Mouse (Mus musculus) adrenal gland (tissue): ENCODE measurements around the gene Phactr3.

Experiments used
- intact Hi-C: fragments of 180-260 bp; cut with DNase I; formaldehyde crosslinking; loops from one replicate; pipeline ENCODE4 v1.15.1; 2025

The Phactr3 gene

GRCm38 (mm10) chr2:178184862-178185261 is 66.1 kb downstream of the Phactr3 start:
- intact Hi-C loops: no loop called here

DNA sequence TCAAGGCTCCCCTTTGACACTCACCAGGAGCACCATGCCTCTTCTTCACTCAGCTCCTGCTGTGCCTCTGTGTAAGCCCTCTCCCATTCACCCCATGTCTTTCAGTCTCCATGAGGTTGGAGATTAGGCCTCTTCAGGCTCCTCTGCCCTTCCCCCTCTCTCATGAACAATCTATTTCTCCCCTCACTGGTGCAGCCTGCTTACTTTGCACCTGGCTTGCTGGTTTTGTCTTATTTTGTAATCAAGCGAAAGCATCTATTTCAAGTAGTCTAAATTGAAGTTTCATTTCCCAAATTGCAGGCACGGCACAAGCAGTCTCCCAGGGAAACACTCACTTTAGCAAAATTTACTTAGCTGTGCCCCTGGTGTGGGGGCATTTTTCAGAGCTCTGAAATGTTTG is 70.2 kb downstream of the Phactr3 start:
- intact Hi-C loops: no loop called here

GRCm38 (mm10) chr2:178192881-178193280 is 74.1 kb downstream of the Phactr3 start:
- intact Hi-C loops: no loop called here

DNA sequence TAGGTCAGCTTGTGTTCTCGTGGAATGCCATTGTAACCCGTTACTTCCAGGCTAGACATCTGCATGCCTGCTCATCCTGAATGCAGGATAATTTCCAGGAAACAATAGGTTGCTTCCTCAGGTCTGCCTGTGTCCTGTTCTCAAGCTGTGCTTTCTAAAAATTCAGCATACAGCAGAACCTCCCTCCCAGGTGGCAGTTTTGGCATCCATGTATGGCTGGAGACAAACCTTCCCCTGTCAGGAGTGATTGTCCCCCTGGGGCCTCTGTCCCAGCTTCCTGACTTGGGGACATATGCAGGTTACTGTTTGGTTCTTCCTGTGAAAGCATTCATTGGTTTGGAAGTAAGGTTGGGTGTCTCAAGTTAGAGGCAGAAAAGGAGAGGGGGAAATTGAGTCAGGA is 74.7 kb downstream of the Phactr3 start:
- intact Hi-C loops: no loop called here

- intact Hi-C loops: no loop called here
These were observed 76.1 kb downstream of the Phactr3 start for GRCm38 (mm10) chr2:178194908-178195307.

- intact Hi-C loops: no loop called here
These were observed 77.3 kb downstream of the Phactr3 start for GRCm38 (mm10) chr2:178196038-178196437.

GRCm38 (mm10) chr2:178197542-178197941 is 78.8 kb downstream of the Phactr3 start:
- intact Hi-C loops: no loop called here

GRCm38 (mm10) chr2:178204455-178204854 is 85.7 kb downstream of the Phactr3 start:
- intact Hi-C loops: no loop called here

DNA sequence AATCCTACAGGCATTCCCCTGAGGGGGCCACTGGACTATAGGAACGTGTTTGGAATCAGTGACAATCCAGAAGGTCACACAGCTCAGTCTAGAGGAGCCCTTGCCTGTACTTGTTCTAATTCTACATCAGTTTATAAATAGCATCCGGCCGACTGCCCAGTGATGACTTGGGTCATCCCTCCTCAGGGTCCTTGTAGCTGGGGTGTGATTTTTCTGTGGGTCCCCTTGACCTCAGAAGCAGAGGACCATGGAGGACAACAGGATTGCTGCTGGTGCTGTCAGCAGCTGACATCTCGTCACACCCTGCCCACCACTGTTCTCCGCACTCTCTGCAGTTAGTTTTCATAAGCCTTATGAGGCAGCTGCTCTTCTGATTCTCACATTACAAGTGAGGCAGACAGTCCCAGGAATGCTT is 89.4 kb downstream of the Phactr3 start:
- intact Hi-C loops: no loop called here

GRCm38 (mm10) chr2:178213826-178214225 is 95.1 kb downstream of the Phactr3 start:
- intact Hi-C loops: no loop called here

DNA sequence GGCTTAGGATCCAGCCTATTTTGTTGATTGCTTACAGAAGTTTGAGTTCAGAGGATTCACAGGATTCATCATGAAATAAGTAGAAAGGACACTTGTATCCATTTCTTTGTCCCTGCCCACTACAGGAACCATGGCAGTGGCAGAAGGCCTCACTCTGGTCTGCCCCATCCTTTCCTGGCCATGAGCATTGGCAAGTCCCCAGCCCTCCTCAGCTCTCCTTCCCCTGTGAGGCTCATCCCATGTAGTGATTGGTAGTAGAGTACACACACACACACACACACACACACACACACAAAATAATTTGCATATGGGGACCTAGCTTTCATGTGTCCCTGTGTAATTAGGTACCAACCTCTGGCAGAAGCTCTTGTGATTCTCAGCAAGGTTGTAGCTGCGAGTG is 95.8 kb downstream of the Phactr3 start:
- intact Hi-C loops: no loop called here

GRCm38 (mm10) chr2:178218461-178218860 is 99.7 kb downstream of the Phactr3 start:
- intact Hi-C loops: no loop called here

DNA sequence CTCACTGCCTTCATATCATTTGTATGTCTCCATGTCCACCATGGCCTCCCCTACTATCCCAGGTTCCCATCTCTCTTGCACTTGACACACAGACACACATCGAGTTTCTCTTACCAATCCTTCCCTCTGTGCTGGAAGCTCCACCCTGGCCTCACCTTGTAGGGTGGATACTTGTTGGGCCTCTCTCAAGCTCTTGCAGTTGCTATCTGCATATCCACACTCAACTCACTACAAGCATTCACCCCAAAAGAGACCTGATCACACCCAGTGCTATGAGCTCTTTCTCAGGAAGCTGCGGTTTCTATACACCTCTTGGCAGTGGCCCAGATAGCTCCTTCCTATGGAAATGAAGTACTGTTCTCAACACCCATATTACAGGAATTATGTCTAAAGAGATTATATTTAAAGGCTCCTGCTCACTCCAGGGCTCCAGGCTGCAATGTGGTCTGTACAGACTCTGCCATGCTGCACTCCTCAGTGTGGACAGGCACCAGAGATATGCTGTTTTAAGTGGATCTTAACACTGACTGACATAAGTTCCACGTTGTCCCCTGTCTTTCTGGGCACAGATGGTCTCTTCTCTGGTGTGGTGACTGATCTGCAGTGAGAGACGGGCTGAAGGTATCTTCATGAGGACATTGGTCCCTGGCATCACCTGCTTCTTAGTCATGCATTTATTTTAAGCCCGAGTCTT is 100.8 kb downstream of the Phactr3 start:
- intact Hi-C loops: no loop called here

GRCm38 (mm10) chr2:178220148-178220717 is 101.5 kb downstream of the Phactr3 start:
- intact Hi-C loops: no loop called here

- intact Hi-C loops: no loop called here
These were observed 102.2 kb downstream of the Phactr3 start for GRCm38 (mm10) chr2:178221003-178221402.

DNA sequence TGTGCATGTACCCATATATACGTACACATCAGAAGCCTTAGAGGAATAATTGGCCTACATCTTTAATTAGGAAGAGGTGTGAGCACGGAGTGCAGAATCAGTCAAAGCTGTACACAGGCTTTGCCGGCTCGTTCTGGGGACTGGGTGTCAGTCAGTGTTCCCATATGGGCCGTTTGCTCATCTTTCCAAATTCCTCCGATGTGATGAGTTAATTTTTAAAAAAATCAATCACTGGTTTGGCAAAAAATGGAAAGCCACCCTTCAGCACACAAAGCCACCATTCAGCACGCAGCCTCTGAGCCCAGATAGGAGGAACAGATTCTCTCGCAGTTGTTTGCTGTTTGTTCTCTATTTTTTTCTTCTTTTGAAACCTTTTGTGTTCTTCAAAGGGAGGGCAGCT is 110.5 kb downstream of the Phactr3 start:
- intact Hi-C loops: no loop called here

GRCm38 (mm10) chr2:178233487-178233886 is 114.7 kb downstream of the Phactr3 start:
- intact Hi-C loops: no loop called here

GRCm38 (mm10) chr2:178237056-178237455 is 118.3 kb downstream of the Phactr3 start:
- intact Hi-C loops: no loop called here

DNA sequence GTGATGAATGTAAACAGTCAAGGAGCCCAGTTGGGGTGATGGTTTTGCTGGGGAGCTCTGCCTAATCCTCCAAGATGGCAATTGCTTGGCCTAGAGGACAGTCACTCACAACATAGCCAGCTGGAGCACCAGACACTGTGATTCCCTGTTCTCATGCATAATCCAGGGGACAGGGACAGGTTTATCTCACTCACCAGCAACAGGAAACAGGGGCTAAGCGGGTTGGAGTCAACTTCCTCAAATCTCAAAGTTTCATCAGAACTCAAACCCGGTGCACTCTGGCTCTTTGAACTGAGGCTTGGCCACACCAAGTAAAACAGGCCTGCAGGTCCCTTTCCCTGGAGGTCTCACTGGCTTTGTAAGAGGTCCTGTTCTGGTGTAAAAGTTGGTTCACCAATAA is 119.7 kb downstream of the Phactr3 start:
- intact Hi-C loops: no loop called here

DNA sequence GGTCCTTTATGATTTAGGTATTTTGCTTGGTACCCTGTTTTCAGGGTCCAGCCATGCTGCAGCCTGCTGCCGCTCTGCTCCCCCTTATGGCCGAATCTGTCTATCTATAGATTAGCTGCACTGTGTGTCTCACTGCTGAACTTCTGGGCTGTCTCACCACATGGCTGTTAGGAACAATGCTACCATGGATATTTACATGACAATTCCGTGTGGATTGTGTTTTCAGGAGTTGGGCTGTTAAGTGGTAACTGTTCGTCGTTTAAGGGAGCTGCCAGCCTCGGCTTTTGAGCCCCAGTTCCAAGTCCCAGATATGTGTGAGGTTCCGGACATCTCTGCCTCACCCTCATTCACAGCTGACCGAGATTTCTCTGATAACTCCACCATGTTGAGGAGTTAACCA is 122.1 kb downstream of the Phactr3 start:
- intact Hi-C loops: no loop called here

GRCm38 (mm10) chr2:178241374-178241773 is 122.6 kb downstream of the Phactr3 start:
- intact Hi-C loops: no loop called here

DNA sequence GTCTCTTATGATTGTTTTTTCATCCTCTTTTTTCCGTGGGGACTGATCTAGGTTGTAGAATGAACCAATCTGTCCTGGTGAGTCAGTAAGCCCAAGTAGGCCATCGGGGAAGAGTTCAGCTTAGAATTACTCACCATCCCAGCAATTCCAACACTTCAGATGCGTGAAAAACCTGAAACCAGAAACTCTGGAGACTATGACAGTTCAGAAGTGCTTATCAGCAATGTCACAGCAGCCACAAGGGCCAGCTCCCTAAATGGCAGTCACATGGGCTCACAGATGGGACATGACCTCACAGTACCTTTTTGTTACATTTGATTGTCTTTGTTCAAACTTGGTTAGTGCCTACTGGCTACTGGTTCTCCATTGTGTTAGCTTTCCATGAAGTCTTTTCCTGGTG is 124.2 kb downstream of the Phactr3 start:
- intact Hi-C loops: no loop called here

DNA sequence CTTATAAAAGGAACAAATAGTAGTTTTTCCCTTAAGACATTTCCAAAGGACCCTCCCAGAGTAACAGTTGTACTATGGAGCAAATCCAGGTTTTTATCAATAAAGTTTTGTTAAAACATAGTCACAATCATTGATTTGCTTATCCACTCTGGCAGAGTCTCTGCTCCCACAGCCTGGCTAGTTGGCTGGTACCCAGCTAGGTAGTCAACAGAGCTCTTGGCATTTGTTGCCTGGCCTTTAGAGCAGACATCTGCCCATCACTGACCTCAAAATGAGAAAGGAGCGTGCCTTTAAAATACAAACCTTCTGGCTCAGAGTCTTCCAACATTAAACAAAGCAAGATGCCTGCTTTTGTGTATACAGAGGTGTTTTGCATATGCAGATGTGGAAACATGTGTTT is 126.1 kb downstream of the Phactr3 start:
- intact Hi-C loops: no loop called here
